Mouse (Mus musculus) gastrocnemius, postnatal 10 days (tissue): ENCODE measurements at regions not wholly inside any gene's neighbourhood (a gene's known extent, or its start where the extent isn't known, plus 50 kb on each side); places are given as distances from the start of the nearest gene placed in this dataset.

Experiments
- DNase-seq: peaks from one replicate; pipeline ENCODE4 v3.0.0; 2021; ENCODE audit warnings: mixed read lengths

DNA sequence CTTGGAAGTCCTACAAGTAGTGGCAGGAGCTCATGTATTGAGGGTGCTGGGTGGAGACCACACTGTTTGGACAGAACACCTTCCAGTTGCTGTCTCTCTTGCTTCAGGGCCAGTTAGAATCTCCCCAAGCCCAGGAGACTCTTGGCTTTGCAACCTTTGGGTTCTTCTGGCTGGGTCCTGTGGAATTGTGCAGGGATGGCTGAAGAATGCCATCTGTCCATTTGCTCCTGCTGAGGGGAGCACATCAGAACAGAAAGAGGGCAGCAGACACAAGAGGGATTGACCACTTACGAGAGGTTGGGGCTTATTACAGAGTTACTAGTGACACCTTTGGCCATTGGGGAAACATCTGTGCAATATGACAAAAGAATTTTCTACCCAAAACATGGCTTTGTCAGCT, 145.1 kb downstream of the Rps24 start:
- DNase-seq = no peak

DNA sequence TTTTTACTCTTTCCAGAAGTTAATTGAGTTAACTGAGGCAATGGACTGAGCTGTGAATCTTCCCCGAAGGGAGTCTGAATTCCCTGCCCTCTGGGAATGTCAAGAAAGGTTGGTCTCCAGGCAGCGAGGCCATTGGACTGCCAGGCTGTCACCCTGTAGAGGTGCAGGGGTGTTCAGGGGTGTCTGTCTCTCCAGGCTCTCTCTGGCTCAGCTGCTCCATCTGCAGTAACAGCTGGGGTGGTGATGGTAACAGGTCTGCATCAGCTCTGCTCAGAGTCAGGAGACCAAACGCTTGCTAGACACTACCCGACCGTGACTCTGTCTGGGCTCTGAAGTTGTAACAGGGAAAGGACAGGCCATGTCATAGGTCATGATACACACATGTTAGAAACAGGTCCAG, 154.9 kb downstream of the Rps24 start:
- DNase-seq = no peak

DNA sequence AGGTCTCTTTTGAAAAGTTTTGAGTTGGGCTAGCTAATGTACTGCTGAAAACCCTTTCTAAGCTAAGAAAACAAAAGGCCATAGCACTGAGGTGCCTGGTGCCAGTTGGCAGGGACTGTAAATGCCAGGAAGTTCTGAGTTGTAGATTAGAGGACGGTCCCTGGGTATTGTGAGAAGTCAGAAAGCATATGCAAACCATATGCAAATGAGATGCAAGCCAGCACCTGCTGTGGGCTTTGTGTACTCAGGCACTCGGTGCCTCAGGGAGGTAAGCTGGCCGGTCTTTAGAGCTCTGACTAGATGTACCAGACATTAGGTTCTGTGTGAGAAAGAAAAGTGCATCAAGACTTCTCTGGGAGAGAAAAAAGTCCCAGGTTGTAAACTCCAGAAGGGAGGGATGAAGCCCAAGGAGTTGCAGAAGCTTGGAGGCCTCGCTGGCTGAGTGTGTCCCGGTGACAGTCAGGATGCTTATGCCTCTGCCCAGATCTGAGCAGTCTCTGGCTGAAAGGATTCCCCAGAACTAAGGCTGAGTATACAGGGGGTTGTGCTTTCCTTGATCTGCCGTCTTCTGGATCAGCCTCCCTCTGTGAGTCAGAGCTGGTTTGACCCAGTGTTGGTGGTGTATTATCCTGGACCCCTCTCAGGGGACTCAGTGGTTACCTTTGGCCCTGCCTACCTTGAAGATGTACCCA, 157.3 kb downstream of the Rps24 start:
- no peak for DNase-seq

- DNase-seq = no peak
These were observed 159.4 kb downstream of the Rps24 start for GRCm38 (mm10) chr14:24646239-24646848.

GRCm38 (mm10) chr14:24647722-24648121, 160.8 kb downstream of the Rps24 start:
- DNase-seq = no peak

DNA sequence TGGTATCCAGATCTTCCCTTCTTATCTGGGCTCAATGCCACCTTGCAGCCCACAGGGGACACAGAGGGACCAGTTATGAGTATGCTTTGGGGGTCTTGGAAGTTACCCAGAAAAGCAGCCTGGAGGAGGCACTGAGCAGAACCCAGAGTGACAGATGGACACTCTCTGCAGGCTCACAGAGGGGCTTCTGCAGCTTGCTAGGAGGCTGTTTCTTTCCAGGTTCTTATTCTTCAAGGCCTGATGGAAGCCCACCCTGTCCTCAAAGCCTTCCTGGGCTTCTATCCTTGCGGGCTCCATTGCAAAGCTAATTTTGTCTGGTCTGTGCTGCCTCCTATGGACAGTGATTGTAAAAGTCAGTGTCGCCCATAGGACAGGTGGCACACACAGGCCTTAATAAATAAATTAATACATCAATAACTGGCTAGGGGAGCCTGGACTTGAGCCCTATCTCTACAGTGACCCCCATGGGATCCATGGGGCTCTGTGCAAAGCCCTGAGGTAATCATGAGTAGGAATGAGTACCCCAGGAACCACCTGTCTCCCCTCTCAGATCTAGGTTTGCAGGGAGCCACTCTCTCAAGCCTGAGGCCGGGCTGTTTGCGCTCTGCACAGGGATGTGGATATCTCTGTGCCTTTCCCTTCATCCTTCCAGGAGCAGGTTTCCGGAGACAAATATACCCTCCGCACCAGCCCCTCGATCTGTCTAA, 163.4 kb downstream of the Rps24 start:
- no peak for DNase-seq

DNA sequence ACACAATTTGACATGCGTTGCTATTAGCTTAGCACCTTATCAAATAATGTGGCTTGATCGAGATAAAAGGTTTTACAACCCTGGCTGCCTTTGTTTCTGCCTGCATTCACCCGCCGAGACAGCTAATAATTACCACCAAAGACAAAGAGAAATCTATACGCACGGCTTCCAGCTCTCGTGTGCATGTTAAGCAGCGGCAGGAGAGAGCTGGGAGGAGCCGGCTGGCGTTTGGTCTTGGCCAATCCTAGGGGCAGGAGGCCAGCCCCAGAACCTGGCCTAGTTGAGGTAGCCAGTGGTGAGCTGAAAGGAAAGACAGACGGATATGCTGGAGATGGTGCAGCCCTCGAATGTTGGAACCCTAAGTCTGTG, 164.0 kb downstream of the Rps24 start:
- DNase-seq = no peak

GRCm38 (mm10) chr14:24652591-24652990, 165.7 kb downstream of the Rps24 start:
- DNase-seq = no peak

DNA sequence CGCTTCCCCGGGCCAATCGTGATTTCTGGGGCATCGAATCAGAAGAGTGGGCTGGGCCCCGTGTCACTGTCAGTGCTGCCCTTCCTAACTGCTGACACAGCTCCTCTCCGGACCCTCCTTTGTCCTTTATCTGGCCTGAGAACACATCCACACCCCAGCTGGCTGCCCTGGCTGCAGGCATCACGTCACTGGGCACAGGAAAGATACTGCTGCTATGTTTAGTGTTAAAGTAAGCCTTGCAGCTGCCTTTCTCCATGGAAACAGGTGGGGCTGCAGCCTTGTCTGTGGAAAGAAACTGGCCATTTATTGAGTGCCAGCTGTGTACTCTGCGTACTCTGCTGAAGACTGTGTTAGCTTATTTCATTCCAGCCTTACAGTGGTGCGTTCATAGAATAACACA, 168.7 kb downstream of the Rps24 start:
- DNase-seq = no peak

- no peak for DNase-seq
These were observed 174.9 kb downstream of the Rps24 start for GRCm38 (mm10) chr14:24661797-24662196.

DNA sequence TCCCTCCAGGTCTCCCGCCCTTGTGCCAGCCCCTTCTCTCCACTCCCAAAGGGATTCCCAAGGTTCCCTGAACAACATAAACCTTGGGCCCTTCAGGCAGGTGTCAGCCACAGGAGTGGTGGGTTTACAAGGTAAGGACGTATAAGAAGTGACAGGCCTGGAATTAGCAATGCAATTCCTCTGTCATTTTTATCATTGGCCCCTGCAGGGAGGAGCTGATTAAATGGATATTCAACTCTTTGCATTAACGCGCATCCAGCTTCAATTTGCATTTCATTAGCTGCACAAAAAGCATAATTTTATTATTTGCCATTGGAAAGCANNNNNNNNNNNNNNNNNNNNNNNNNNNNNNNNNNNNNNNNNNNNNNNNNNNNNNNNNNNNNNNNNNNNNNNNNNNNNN, 178.3 kb downstream of the Rps24 start:
- DNase-seq = no peak
